Mouse (Mus musculus): ENCODE data around the gene Igfn1.

Igfn1 gene

GRCm38 (mm10) chr1:135941259-135942006 lies 64.7 kb downstream of the Igfn1 start:
- in situ Hi-C loops (cut with MboI; ENCODE audit: unreplicated experiment in 2 of 2): loop anchor here (5.0 kb wide), 1 partner anchor 74 kb away; no protein-coding TSS in a partner anchor

- in situ Hi-C loops (cut with MboI; ENCODE audit: unreplicated experiment in 2 of 2): no loop called here
Measured at GRCm38 (mm10) chr1:135936091-135936490, 70.1 kb downstream of the Igfn1 start.

GRCm38 (mm10) chr1:135933704-135934293 lies 72.3 kb downstream of the Igfn1 start:
- in situ Hi-C loops (cut with MboI; ENCODE audit: unreplicated experiment in 2 of 2): no loop called here

- in situ Hi-C loops (cut with MboI; ENCODE audit: unreplicated experiment in 2 of 2): no loop called here
Measured at GRCm38 (mm10) chr1:135929876-135930275, 76.3 kb downstream of the Igfn1 start.

- in situ Hi-C loops (cut with MboI; ENCODE audit: unreplicated experiment in 2 of 2): no loop called here
Measured at GRCm38 (mm10) chr1:135925848-135926247, 80.3 kb downstream of the Igfn1 start.

GRCm38 (mm10) chr1:135924377-135924994 lies 81.7 kb downstream of the Igfn1 start:
- in situ Hi-C loops (cut with MboI; ENCODE audit: unreplicated experiment in 2 of 2): no loop called here

- in situ Hi-C loops (cut with MboI; ENCODE audit: unreplicated experiment in 2 of 2): no loop called here
Measured at GRCm38 (mm10) chr1:135923229-135923628, 82.9 kb downstream of the Igfn1 start.

GRCm38 (mm10) chr1:135918644-135919407 lies 87.3 kb downstream of the Igfn1 start, which contains the start of gene Pkp1:
Gene Pkp1, minus strand, starts transcription at chr1:135919207.
- in situ Hi-C loops (cut with MboI; ENCODE audit: unreplicated experiment in 2 of 2): no loop called here

GRCm38 (mm10) chr1:135917206-135917605 lies 88.9 kb downstream of the Igfn1 start:
- in situ Hi-C loops (cut with MboI; ENCODE audit: unreplicated experiment in 2 of 2): no loop called here

GRCm38 (mm10) chr1:135916486-135917058 lies 89.6 kb downstream of the Igfn1 start:
- in situ Hi-C loops (cut with MboI; ENCODE audit: unreplicated experiment in 2 of 2): no loop called here

GRCm38 (mm10) chr1:135913657-135914056 lies 92.5 kb downstream of the Igfn1 start:
- in situ Hi-C loops (cut with MboI; ENCODE audit: unreplicated experiment in 2 of 2): no loop called here

GRCm38 (mm10) chr1:135909381-135909780 lies 96.8 kb downstream of the Igfn1 start:
- in situ Hi-C loops (cut with MboI; ENCODE audit: unreplicated experiment in 2 of 2): no loop called here

- in situ Hi-C loops (cut with MboI; ENCODE audit: unreplicated experiment in 2 of 2): no loop called here
Measured at GRCm38 (mm10) chr1:135906736-135907135, 99.4 kb downstream of the Igfn1 start.

Measured in v-Abl transformed pro-B cells (cell line).